Mouse (Mus musculus): ENCODE data around the gene Efcab2.
A peak's percentile ranks its signal among the peaks of the same experiment; 100 is the strongest.

DNA sequence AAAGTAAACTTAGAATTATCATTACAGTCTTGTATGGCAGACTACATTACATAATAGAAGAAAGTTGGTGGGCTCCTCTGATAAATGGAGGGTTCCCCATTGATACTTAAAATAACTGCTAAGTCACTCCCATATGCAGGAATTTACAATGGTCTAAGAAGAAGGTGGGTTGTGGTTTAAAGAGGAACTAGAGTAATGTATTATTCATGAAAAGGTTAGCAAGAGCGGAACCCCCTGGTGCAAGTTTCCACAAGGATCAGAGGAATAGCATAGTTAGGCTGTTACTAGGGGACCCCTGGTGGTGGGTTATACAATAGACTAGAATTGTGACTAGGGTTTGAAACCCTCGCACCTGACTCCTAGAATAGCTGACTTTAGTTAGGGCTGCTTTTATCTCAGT, 45.2 kb upstream of the Efcab2 start:
- TF ChIP-seq CTCF (conservative IDR thresholded peaks at IDR 0.05; ENCODE audit: low read length): peak; percentile 35
- TF ChIP-seq NANOG (IDR thresholded peaks at IDR 0.05; ENCODE audit: borderline replicate concordance, low read length): peak; percentile 81; the same call in 1 of the 2 replicates
- peak; percentile 84; the same call in 1 of the 2 replicates for TF ChIP-seq POU5F1 (IDR thresholded peaks at IDR 0.05; ENCODE audit: borderline replicate concordance, low read length)
